Mouse (Mus musculus) limb, embryonic 11.5 days (tissue): ENCODE measurements around the gene Tigd4. TPM values are rescaled to one million over a fixed set of nuclear protein-coding genes. Genes with fewer than 3 reads are reported as not detected.

Source experiments
- ATAC-seq: fragments of 200-750 bp; cut with Nextera tagmentation; 2 replicates; pipeline ENCODE4 v1.8.0; 2017; ENCODE audit warnings: low read depth; ENCODE audit not compliant: insufficient number of reproducible peaks, low FRiP score, low TSS enrichment
- DNase-seq: peaks from one replicate; pipeline ENCODE4 v3.0.0-alpha.2; 2015; ENCODE audit warnings: low spot score
- H3K27ac ChIP-seq: fragments of 300-500 bp; sonication (generic); replicated peaks from 2 replicates; pipeline ENCODE4 v1.5.1; 2014; ENCODE audit warnings: low read depth, mild to moderate bottlenecking, low read length
- H3K27me3 ChIP-seq: fragments of 300-500 bp; sonication (generic); 2 replicates; pipeline ENCODE4 v1.6.1; 2014; ENCODE audit warnings: mild to moderate bottlenecking, low read length, mixed read lengths; ENCODE audit not compliant: control insufficient read depth, insufficient read depth
- H3K36me3 ChIP-seq: fragments of 300-500 bp; sonication (generic); 2 replicates; pipeline ENCODE4 v1.6.1; 2014; ENCODE audit warnings: mild to moderate bottlenecking, low read length, moderate library complexity, mixed read lengths; ENCODE audit not compliant: control insufficient read depth, insufficient read depth
- H3K4me1 ChIP-seq: fragments of 300-500 bp; sonication (generic); 2 replicates; pipeline ENCODE4 v1.6.1; 2014; ENCODE audit warnings: low read length, mixed read lengths; ENCODE audit not compliant: control insufficient read depth, insufficient read depth
- H3K4me2 ChIP-seq: fragments of 300-500 bp; sonication (generic); 2 replicates; pipeline ENCODE4 v1.6.1; 2014; ENCODE audit warnings: low read depth, mild to moderate bottlenecking, moderate library complexity; ENCODE audit not compliant: severe bottlenecking
- H3K4me3 ChIP-seq: fragments of 300-500 bp; sonication (generic); 2 replicates; pipeline ENCODE4 v1.5.1; 2014; ENCODE audit warnings: low read depth, low read length
- H3K9ac ChIP-seq: fragments of 300-500 bp; sonication (generic); 2 replicates; pipeline ENCODE4 v1.6.1; 2014; ENCODE audit warnings: mild to moderate bottlenecking, low read length
- H3K9me3 ChIP-seq: fragments of 300-500 bp; sonication (generic); 2 replicates; pipeline ENCODE4 v1.6.1; 2016; ENCODE audit warnings: low read length; ENCODE audit not compliant: control insufficient read depth
- WGBS: fragments of 180-500 bp; shearing (Covaris S2); extraction: QIAGEN DNeasy Blood & Tissue Kit; methylation state at CpG from one replicate; pipeline ENCODE4 v1.1.7; 2014; 5-methylcytosine and 5-hydroxymethylcytosine counted together
- polyA plus RNA-seq: library from polyadenylated mRNA; unstranded; fragments of >200 nt; fragmentation: Nextera tagmentation; extraction: Ambion mirVana; gene quantifications from 2 replicates; pipeline ENCODE4 v1.2.1, GENCODE M21; 2014

Gene Tigd4
- polyA plus RNA-seq, 1 experiment from 2014 or later = not detected

DNA sequence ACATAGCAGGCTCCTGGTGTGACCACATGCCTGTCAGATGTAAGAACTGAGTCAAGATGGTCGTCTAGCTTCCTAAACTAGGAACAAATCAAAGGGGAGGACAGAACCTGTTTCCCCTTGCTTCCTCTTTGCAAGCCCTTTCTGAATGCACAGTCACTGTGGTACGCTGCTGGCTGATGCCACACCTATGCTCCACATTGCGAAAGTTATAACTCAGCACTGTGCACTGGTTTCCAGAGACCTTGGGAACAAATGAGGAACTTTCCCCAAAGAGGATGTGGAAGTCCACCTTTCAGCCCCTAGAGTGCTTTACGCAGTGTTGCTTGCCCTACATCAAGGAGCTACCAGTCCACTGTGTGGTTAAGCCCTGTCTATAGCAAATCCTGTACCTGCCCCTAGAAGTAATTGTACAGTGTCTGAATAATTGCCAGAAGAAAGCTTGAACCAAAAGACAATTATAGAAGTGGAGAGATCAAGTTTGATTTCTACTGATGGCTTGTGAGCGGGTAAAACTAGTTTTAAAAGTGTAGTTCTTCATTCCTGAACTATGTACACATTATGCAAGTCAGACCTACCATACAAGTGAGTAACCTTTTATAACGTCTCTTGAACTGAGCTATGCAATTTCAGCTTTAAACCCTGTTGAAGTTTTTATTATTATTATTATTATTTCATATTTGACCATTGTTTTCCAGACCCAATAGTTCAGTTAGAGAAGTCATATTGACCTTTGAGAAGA lies 4.8 kb downstream of the Tigd4 start:
- no peak overlapping the region for H3K4me2 ChIP-seq
- no peaks in the 10 kb centered on the region; the same call in 1 of the 2 replicates for H3K27me3 ChIP-seq
- H3K9ac ChIP-seq = no peak overlapping the region
- no peak overlapping the region for H3K27ac ChIP-seq
- WGBS = 88% methylated on average over 6 of the region's 6 CpGs
- H3K4me1 ChIP-seq = no peaks in the 10 kb centered on the region
- ATAC-seq (no peak), DNase-seq (no peak)
- H3K9me3 ChIP-seq = no peaks in the 10 kb centered on the region
- H3K36me3 ChIP-seq = no peaks in the 10 kb centered on the region
- no peak overlapping the region for H3K4me3 ChIP-seq

DNA sequence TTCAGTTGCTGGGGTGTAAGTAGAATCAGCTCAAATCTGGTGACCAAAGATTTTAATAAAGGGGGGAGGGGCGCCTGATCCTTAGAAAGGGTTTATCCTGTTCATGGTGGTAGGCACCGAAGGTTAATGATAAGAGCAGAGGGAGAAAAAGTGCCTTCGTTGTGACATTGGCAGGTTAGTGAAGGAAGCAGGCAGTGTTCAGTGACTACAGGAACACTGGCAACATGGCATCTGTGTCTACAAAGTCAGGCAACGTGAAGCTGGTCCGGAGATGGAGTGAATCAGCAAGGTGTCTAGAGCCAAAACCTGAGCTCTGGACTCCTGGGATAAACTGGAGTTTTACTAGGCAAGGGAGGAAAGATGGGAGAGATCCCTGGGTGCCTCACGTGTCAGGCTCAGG lies 5.4 kb downstream of the Tigd4 start:
- Histone ChIP-seq H3K4me3 (no peak overlapping the region), H3K4me2 (no peak overlapping the region), H3K36me3 (no peaks in the 10 kb centered on the region), H3K4me1 (no peaks in the 10 kb centered on the region), H3K27me3 (no peaks in the 10 kb centered on the region; the same call in 1 of the 2 replicates), H3K9ac (no peak overlapping the region), H3K27ac (no peak overlapping the region), H3K9me3 (no peaks in the 10 kb centered on the region)
- ATAC-seq = no peak
- WGBS = 85% methylated on average over 6 of the region's 6 CpGs
- DNase-seq = no peak

DNA sequence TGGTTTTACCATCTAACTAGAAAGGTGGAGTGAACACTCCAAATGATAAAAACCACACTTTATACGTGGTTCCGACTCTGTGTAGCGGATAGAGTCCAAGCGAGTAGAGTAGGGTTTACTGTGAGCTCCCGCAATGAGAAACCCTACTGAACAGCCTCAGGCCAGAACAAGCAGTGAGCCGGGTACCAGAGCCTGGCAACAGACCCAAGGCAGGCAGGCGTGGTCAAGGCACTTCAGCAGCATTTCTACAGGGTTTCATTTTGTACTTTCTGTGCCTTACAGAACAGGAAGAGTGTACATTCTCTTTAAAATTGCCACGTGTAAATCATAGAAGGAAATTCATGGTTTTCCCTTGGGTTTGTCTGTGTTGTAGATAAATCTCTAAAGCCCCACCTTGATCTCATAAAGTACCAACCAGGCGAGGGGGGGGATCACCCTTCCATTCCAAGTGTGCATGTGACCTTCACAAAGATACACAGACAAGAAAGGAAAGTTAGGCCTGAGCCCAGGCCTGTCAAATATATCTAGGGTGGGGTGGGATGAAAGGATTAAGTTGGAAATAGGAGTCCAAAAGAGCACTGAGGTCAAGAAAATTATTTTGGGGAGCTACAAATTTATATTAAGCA lies 8.6 kb downstream of the Tigd4 start:
- H3K27ac ChIP-seq = no peak overlapping the region
- no peaks in the 10 kb centered on the region for H3K27me3 ChIP-seq
- 88% methylated on average over 9 of the region's 9 CpGs for WGBS

DNA sequence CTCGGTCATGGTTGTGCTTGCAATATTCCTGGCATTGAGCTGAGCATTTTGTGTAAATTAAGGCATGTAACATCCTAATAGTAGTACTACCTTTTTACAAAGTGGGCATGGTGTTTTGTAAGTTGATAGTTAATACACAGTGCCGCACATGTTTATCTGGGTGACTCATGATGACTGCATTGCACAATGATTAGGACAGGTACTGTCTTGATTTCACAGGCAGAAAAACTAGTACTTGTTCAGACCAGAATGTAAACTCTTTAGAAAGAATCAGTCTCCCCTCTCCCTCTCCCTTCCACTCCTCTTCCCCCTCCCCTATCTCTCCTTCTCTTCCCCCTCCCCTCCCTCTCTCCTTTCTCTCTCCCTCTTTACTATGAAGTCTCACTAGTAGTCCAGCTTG lies 9.4 kb downstream of the Tigd4 start:
- no peak for ATAC-seq
- DNase-seq = no peak
- Histone ChIP-seq H3K4me3 (no peak overlapping the region), H3K4me2 (no peak overlapping the region), H3K9ac (no peak overlapping the region), H3K27ac (no peak overlapping the region), H3K4me1 (no peaks in the 10 kb centered on the region), H3K27me3 (no peaks in the 10 kb centered on the region), H3K9me3 (0 out of 2 replicates have a peak, but pooled peaks cover 2% of the 10 kb centered on the region), H3K36me3 (no peaks in the 10 kb centered on the region)
- WGBS = 88% methylated on average over 2 of the region's 2 CpGs

More for the DNA sequence above, 8.6 kb downstream of the Tigd4 start:
- Histone ChIP-seq H3K4me1 (no peaks in the 10 kb centered on the region), H3K9ac (no peak overlapping the region), H3K4me2 (no peak overlapping the region), H3K4me3 (no peak overlapping the region), H3K9me3 (0 out of 2 replicates have a peak, but pooled peaks cover 2% of the 10 kb centered on the region), H3K36me3 (no peaks in the 10 kb centered on the region)
- DNase-seq = no peak
- no peak for ATAC-seq

DNA sequence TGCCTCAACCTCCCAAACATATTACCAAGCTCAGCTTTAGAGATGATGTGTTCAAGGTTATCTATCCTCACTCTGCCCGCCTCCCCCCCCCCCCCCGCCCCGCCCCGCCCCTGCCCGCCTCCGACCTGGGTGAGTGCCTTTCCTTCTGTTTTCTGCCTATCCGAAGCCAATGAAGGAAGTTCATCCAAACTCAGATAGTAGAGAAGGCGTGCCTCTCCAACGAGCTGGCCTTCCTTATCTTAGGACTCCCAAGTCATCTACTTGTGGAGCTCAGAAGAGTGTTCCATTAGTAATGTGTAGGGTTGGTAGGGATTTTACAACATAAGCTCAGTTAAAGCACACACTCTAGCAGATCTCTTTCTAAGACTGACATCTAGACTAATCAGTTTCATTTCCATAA lies 9.8 kb downstream of the Tigd4 start:
- H3K9ac ChIP-seq = no peak overlapping the region
- no peak for ATAC-seq
- no peaks in the 10 kb centered on the region for H3K27me3 ChIP-seq
- DNase-seq = no peak
- H3K4me3 ChIP-seq = no peak overlapping the region
- WGBS = 68% methylated on average over 8 of the region's 9 CpGs
- no peak overlapping the region for H3K27ac ChIP-seq
- H3K4me1 ChIP-seq = no peaks in the 10 kb centered on the region
- no peaks in the 10 kb centered on the region for H3K36me3 ChIP-seq
- no peak overlapping the region for H3K4me2 ChIP-seq
- H3K9me3 ChIP-seq = 0 out of 2 replicates have a peak, but pooled peaks cover 2% of the 10 kb centered on the region

DNA sequence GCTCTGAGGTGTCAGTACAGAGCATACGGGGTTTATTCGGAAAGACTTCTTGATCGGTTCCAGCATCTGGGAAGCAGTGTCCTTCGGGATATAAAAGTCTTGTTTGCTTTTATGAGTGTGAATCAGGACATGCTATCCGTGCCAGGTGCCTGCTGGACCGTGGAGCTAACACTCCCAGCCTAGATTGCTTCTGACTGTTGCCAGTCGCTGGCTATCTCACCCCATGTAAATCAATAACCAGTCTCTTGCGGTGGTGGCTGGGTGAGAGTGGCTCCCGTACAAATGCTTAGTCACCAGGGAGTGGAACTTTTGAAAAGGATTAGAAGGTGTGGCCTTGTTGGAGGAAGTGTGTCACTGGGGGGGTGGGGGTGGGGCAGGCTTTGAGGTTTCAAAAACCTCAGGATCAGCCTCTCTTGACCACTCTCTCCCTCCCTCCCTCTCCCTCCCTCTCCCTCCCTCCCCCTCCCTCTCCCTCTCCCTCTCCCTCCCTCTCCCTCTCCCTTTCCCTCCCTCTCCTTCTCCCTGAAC lies 16.9 kb downstream of the Tigd4 start:
- no peak overlapping the region for H3K27ac ChIP-seq
- no peak overlapping the region for H3K4me2 ChIP-seq
- no peak overlapping the region for H3K4me3 ChIP-seq
- H3K27me3 ChIP-seq = no peaks in the 10 kb centered on the region
- DNase-seq (no peak), ATAC-seq (no peak)
- no peaks in the 10 kb centered on the region for H3K4me1 ChIP-seq
- H3K36me3 ChIP-seq = no peaks in the 10 kb centered on the region
- no peak overlapping the region for H3K9ac ChIP-seq
- WGBS = 84% methylated on average over 9 of the region's 9 CpGs
- 0 out of 2 replicates have a peak, but pooled peaks cover 2% of the 10 kb centered on the region for H3K9me3 ChIP-seq

DNA sequence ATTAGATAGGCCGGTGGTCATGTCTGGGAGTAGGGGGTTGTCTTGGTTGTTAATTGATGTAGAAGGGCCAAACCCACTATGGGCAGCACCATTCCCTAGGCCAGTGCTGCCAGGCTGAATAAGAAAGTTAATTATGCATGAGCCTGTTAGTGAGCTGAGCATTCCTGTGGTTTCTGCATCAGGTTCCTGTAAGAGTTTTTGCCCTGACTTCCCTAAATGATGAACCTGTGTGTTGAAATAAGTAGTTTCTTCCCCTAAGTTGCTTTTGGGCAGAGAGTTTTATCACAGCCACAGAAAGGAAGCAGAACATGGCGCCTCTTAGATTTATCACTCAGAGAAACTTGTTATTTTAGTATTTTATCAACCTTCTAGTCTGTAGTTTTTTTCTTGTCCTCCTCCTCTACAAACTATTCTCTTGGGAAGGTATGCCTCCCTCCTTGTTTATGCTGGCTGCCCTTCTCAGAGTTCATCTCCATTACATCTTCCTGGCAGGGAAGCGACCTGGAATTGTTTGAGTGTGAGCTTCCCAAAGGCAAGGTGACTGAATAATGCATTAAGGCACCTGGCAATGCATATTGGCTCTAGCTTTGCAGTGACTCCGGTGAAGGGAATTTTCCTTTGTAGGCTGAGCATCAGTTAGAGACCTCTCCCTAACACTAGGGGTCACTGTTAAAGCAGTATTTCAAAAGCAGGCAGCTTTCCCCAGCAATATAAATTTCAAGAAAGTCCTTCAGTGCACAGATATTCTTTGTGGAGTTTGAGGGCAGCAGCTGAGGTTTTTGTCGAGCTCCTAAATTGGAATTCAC lies 21.9 kb downstream of the Tigd4 start:
- DNase-seq (no peak), ATAC-seq (no peak)
- Histone ChIP-seq H3K4me3 (no peak overlapping the region), H3K4me1 (no peaks in the 10 kb centered on the region), H3K9me3 (no peaks in the 10 kb centered on the region), H3K27me3 (no peaks in the 10 kb centered on the region), H3K36me3 (no peaks in the 10 kb centered on the region), H3K27ac (no peak overlapping the region), H3K9ac (no peak overlapping the region), H3K4me2 (no peak overlapping the region)
- 33% methylated on average over 5 of the region's 5 CpGs for WGBS

DNA sequence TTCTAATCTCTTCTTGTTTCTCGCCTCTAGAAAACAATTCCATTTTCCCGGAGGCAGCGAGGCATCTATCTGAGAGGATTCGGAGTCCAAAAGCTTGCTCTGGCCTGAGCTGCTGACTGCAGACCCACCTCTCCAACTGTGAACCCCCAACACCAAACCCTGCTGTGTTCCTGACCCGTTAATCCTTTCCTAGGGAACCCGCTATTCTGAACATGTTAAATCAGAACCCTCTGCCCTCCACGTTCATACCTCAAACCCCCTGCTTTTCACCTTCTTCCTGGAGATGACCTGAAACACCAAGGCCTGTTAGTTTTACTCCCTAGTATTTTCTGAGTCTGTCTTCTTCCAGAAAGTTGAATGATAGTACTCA lies 22.5 kb downstream of the Tigd4 start:
- H3K27ac ChIP-seq = no peak overlapping the region
- H3K9me3 ChIP-seq = no peaks in the 10 kb centered on the region
- no peak overlapping the region for H3K9ac ChIP-seq
- no peak overlapping the region for H3K4me2 ChIP-seq
- H3K4me3 ChIP-seq = no peak overlapping the region
- H3K36me3 ChIP-seq = no peaks in the 10 kb centered on the region
- ATAC-seq = no peak
- WGBS = 46% methylated on average over 7 of the region's 7 CpGs
- H3K4me1 ChIP-seq = no peaks in the 10 kb centered on the region
- no peaks in the 10 kb centered on the region for H3K27me3 ChIP-seq
- peak; percentile 27 for DNase-seq
